Mouse (Mus musculus): ENCODE data around the gene Pfkfb4.

DNA sequence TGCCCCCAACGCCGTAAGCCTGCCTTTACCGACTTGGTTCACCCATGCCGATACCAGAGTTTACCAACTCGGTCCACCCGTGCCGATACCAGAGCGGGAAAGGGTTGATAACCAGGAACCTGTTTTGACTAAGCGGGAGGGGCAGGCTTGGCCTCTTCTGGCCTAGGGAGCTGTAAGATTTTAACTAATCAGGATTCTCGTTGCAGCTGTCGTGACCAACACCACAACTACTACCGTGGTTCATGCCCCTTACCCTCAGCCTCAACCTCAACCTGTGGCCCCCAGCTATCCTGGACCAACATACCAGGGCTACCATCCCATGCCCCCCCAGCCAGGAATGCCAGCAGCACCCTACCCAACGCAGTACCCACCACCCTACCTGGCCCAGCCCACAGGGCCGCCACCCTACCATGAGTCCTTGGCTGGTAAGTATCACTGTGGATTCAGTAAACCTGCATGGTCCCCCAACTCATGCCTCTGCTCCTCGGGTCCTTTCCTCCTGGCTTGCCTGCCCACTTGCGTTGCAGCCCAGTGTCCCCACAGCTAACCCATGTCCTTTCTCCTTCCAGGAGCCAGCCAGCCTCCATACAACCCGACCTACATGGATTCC lies 64.6 kb downstream of the Pfkfb4 start:
- TF ChIP-seq CTCF (IDR thresholded peaks at IDR 0.05; ENCODE audit: insufficient read depth, low read length), result no peak
- no peak for TF ChIP-seq POLR2A (IDR thresholded peaks at IDR 0.05; ENCODE audit: borderline replicate concordance, extremely low read depth, low read depth, low read length)

Data from lung, adult 2 months (tissue).